Mouse (Mus musculus) spleen, adult 2 months (tissue): ENCODE data around the gene Sec22b.

ENCODE experiments used
- CTCF ChIP-seq: fragments of 200-500 bp; IDR thresholded peaks from 2 replicates; pipeline ENCODE4 v1.5.1; 2011; ENCODE audit warnings: mild to moderate bottlenecking, inconsistent platforms; ENCODE audit not compliant: insufficient read depth, insufficient read length, insufficient replicate concordance; ENCODE audit errors: extremely low read depth
- POLR2A ChIP-seq: fragments of 200-500 bp; IDR thresholded peaks from 2 replicates; pipeline ENCODE4 v1.6.1; 2011; ENCODE audit warnings: low read depth, low read length, inconsistent platforms

GRCm38 (mm10) chr3:97930141-97930786 lies 29.3 kb downstream of the Sec22b start:
- TF ChIP-seq POLR2A (no peak), CTCF (no peak)
